ENCODE assay signal across 1 mouse cellular context in the genomic region with DNA sequence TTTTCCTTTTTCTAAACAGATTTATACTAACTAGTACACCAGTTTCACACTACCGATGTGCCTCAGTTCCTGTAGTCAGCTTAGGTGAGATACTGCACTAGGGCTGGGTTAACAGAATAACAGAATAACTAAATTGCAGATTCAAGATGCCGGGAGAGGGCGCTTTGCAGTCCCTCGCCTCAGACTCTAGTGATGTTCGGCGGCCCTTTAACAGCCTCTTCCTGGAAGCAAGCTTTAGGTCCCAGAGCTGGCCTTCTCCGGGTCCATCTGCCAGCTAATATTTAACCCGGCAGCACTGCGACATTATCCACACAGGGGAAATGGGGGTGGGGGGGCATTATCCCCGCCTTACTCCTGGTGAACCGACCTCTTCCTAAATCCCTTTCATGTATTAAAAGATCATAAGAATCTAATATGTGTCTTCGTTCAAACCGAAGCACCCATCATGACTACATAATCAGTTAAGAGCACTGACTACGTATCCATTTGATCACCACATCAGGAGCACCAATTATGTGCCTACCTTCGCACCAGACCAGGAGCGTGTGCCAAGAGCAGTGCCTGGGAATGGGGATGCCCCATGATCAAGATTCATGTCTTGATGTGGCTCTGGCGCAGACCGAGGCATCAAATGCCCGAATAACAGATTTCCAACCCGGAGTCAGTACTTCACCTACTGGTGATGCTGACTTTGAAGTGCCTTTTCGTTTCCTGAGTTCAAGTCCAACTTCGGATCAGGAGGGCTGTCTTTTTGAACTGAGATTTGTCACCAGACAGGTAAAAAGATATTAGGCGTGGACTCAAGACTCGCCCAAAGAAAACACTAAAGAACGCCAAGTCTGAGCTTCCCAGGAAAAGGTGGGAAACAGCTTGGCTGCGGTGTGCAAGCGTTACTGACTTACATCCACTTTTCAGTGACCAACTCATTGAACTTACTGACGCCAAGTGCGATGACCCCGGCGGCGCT.
TF ChIP-seq lines count a peak whose summit lies in the region.

No protein-coding gene starts in this region.

TF ChIP-seq in myocyte, 11 proteins besides CTCF, POLR2A, EP300 and RAD21:
- no peak for TF ChIP-seq REST (IDR thresholded peaks at IDR 0.05; ENCODE audit: insufficient read depth, insufficient read length)
- no peak for TF ChIP-seq CEBPB (IDR thresholded peaks at IDR 0.05; ENCODE audit: insufficient read depth, poor library complexity, severe bottlenecking)
- no peak for TF ChIP-seq POLR2AphosphoS2 (IDR thresholded peaks at IDR 0.05; ENCODE audit: insufficient read length, low read depth)
- TF ChIP-seq E2F4 (IDR thresholded peaks at IDR 0.05; ENCODE audit: insufficient read depth): no peak
- TF ChIP-seq TCF3 (IDR thresholded peaks at IDR 0.05; ENCODE audit: insufficient read length, low read depth): no peak
- no peak for TF ChIP-seq MYOD1 (IDR thresholded peaks at IDR 0.05; ENCODE audit: control insufficient read depth in 1 of 3, insufficient read length in 2 of 3, low read depth in 2 of 3)
- no peak for TF ChIP-seq MYOG (IDR thresholded peaks at IDR 0.05; ENCODE audit: control insufficient read depth in 1 of 3, insufficient read depth in 1 of 3, insufficient read length in 2 of 3, low read depth in 2 of 3)
- TF ChIP-seq TCF12 (IDR thresholded peaks at IDR 0.05; ENCODE audit: insufficient read depth, poor library complexity, severe bottlenecking): no peak
- no peak for TF ChIP-seq SRF (IDR thresholded peaks at IDR 0.05; ENCODE audit: control insufficient read depth, insufficient read length, low read depth)
- TF ChIP-seq USF1 (IDR thresholded peaks at IDR 0.05; ENCODE audit: low read depth): no peak
